Mouse (Mus musculus) forebrain, embryonic 10.5 days (tissue): ENCODE measurements around the gene Purb. TPM values are rescaled to one million over a fixed set of nuclear protein-coding genes. Genes with fewer than 3 reads are reported as not detected.
A peak's percentile ranks its signal among the peaks of the same experiment; 100 is the strongest.

Source experiments
- DNase-seq: peaks from one replicate; pipeline ENCODE4 v3.0.0-alpha.2; 2017; ENCODE audit warnings: low spot score; ENCODE audit errors: extremely low spot score
- H3K27ac ChIP-seq: fragments of 300-500 bp; sonication (generic); 2 replicates; pipeline ENCODE4 v1.5.1; 2016; ENCODE audit warnings: mild to moderate bottlenecking
- H3K27me3 ChIP-seq: fragments of 300-500 bp; sonication (generic); 2 replicates; pipeline ENCODE4 v1.6.1; 2016; ENCODE audit warnings: mild to moderate bottlenecking; ENCODE audit not compliant: poor library complexity, severe bottlenecking
- H3K36me3 ChIP-seq: fragments of 300-500 bp; sonication (generic); replicated peaks from 2 replicates; pipeline ENCODE4 v1.6.1; 2016; ENCODE audit warnings: mild to moderate bottlenecking, moderate library complexity
- H3K4me1 ChIP-seq: fragments of 300-500 bp; sonication (generic); 2 replicates; pipeline ENCODE4 v1.6.1; 2016
- H3K4me3 ChIP-seq: fragments of 300-500 bp; sonication (generic); 2 replicates; pipeline ENCODE4 v1.5.1; 2016; ENCODE audit warnings: mild to moderate bottlenecking, moderate library complexity
- H3K9me3 ChIP-seq: fragments of 300-500 bp; sonication (generic); 2 replicates; pipeline ENCODE4 v1.6.1; 2016; ENCODE audit warnings: mild to moderate bottlenecking, moderate library complexity
- WGBS: fragments of 180-500 bp; shearing (Covaris S2); methylation state at CpG from one replicate; pipeline ENCODE4 v1.1.7; 2016; 5-methylcytosine and 5-hydroxymethylcytosine counted together
- polyA plus RNA-seq: library from polyadenylated mRNA; unstranded; fragments of >200 nt; fragmentation: Nextera tagmentation; extraction: Ambion mirVana; gene quantifications from 2 replicates; pipeline ENCODE4 v1.2.1, GENCODE M21; 2016

The Purb gene
- polyA plus RNA-seq = 16.9 and 18.7 TPM in 2 replicates

GRCm38 (mm10) chr11:6475867-6476484 lies at the start of gene Purb:
Gene Purb, minus strand, starts transcription at chr11:6475917.
- DNase-seq = peak; percentile 85
- peaks cover 29% of the 10 kb centered on the region for H3K36me3 ChIP-seq
- H3K27ac ChIP-seq = peak within 1 kb of the TSS; percentile 95
- 5% methylated on average over 65 of the region's 76 CpGs for WGBS
- peak within 1 kb of the TSS; percentile 97 for H3K4me3 ChIP-seq
- no peaks in the 10 kb centered on the region for H3K27me3 ChIP-seq
- no peaks in the 10 kb centered on the region for H3K9me3 ChIP-seq
- peaks cover 40% of the 10 kb centered on the region for H3K4me1 ChIP-seq

- Histone ChIP-seq H3K9me3 (no peaks in the 10 kb centered on the region), H3K27ac (no peak overlapping the region), H3K27me3 (no peaks in the 10 kb centered on the region), H3K36me3 (peaks cover 46% of the 10 kb centered on the region), H3K4me1 (peaks cover 33% of the 10 kb centered on the region), H3K4me3 (no peak overlapping the region)
- 83% methylated on average over 1 of the region's 1 CpGs for WGBS
- no peak for DNase-seq
Observed at GRCm38 (mm10) chr11:6525241-6525640, 49.5 kb upstream of the Purb start.

GRCm38 (mm10) chr11:6524880-6525238 lies 49.1 kb upstream of the Purb start:
- Histone ChIP-seq H3K4me1 (peaks cover 33% of the 10 kb centered on the region), H3K4me3 (no peak overlapping the region), H3K9me3 (no peaks in the 10 kb centered on the region), H3K27me3 (no peaks in the 10 kb centered on the region), H3K27ac (no peak overlapping the region), H3K36me3 (peaks cover 46% of the 10 kb centered on the region)
- no peak for DNase-seq
- 90% methylated on average over 4 of the region's 4 CpGs for WGBS

- no peak overlapping the region for H3K4me3 ChIP-seq
- no peak for DNase-seq
- peaks cover 33% of the 10 kb centered on the region for H3K4me1 ChIP-seq
- H3K27me3 ChIP-seq = no peaks in the 10 kb centered on the region
- H3K9me3 ChIP-seq = no peaks in the 10 kb centered on the region
- peaks cover 46% of the 10 kb centered on the region for H3K36me3 ChIP-seq
- no peak overlapping the region for H3K27ac ChIP-seq
- 92% methylated on average over 8 of the region's 8 CpGs for WGBS
Observed at GRCm38 (mm10) chr11:6524165-6524879, 48.6 kb upstream of the Purb start.

GRCm38 (mm10) chr11:6523662-6524088 lies 48.0 kb upstream of the Purb start:
- H3K27ac ChIP-seq = no peak overlapping the region
- 51% methylated on average over 1 of the region's 1 CpGs for WGBS
- no peaks in the 10 kb centered on the region for H3K27me3 ChIP-seq
- peaks cover 31% of the 10 kb centered on the region for H3K4me1 ChIP-seq
- H3K36me3 ChIP-seq = peaks cover 46% of the 10 kb centered on the region
- H3K4me3 ChIP-seq = no peak overlapping the region
- H3K9me3 ChIP-seq = no peaks in the 10 kb centered on the region
- no peak for DNase-seq

- 78% methylated on average over 9 of the region's 9 CpGs for WGBS
- H3K9me3 ChIP-seq = no peaks in the 10 kb centered on the region
- no peak overlapping the region for H3K27ac ChIP-seq
Observed at GRCm38 (mm10) chr11:6522782-6523525, 47.2 kb upstream of the Purb start.

GRCm38 (mm10) chr11:6520507-6521173 lies 44.9 kb upstream of the Purb start, which contains the start of gene Myo1g:
Gene Myo1g, minus strand, starts transcription at chr11:6520965.
- Histone ChIP-seq H3K27ac (no peak within 1 kb of the TSS), H3K27me3 (no peaks in the 10 kb centered on the region), H3K4me1 (peaks cover 8% of the 10 kb centered on the region), H3K4me3 (no peak within 1 kb of the TSS), H3K9me3 (no peaks in the 10 kb centered on the region), H3K36me3 (peaks cover 26% of the 10 kb centered on the region)
- 83% methylated on average over 7 of the region's 7 CpGs for WGBS
- DNase-seq = no peak

More at GRCm38 (mm10) chr11:6522782-6523525, 47.2 kb upstream of the Purb start:
- DNase-seq = no peak
- Histone ChIP-seq H3K36me3 (peaks cover 46% of the 10 kb centered on the region), H3K27me3 (no peaks in the 10 kb centered on the region), H3K4me1 (peaks cover 28% of the 10 kb centered on the region), H3K4me3 (no peak overlapping the region)

- H3K36me3 ChIP-seq = peaks cover 15% of the 10 kb centered on the region
- no peak for DNase-seq
- no peak overlapping the region for H3K27ac ChIP-seq
- H3K4me3 ChIP-seq = no peak overlapping the region
- peaks cover 4% of the 10 kb centered on the region; the same call in 1 of the 2 replicates for H3K4me1 ChIP-seq
- no peaks in the 10 kb centered on the region for H3K27me3 ChIP-seq
- 82% methylated on average over 11 of the region's 11 CpGs for WGBS
- H3K9me3 ChIP-seq = no peaks in the 10 kb centered on the region
Observed at GRCm38 (mm10) chr11:6519491-6520033, 43.8 kb upstream of the Purb start.

- no peak for DNase-seq
- no peak overlapping the region for H3K4me3 ChIP-seq
- peaks cover 4% of the 10 kb centered on the region; the same call in 1 of the 2 replicates for H3K4me1 ChIP-seq
- 52% methylated on average over 7 of the region's 7 CpGs for WGBS
- no peaks in the 10 kb centered on the region for H3K36me3 ChIP-seq
- H3K27me3 ChIP-seq = no peaks in the 10 kb centered on the region
- no peak overlapping the region for H3K27ac ChIP-seq
- no peaks in the 10 kb centered on the region for H3K9me3 ChIP-seq
Observed at GRCm38 (mm10) chr11:6514837-6515236, 39.1 kb upstream of the Purb start.

GRCm38 (mm10) chr11:6508269-6508876 lies 32.7 kb upstream of the Purb start:
- no peak overlapping the region for H3K27ac ChIP-seq
- no peaks in the 10 kb centered on the region for H3K9me3 ChIP-seq
- H3K27me3 ChIP-seq = no peaks in the 10 kb centered on the region
- no peak for DNase-seq
- no peaks in the 10 kb centered on the region for H3K36me3 ChIP-seq
- 56% methylated on average over 1 of the region's 1 CpGs for WGBS
- H3K4me1 ChIP-seq = no peaks in the 10 kb centered on the region
- H3K4me3 ChIP-seq = no peak overlapping the region

- WGBS = 88% methylated on average over 9 of the region's 9 CpGs
- DNase-seq = no peak
- no peaks in the 10 kb centered on the region for H3K27me3 ChIP-seq
- no peaks in the 10 kb centered on the region for H3K36me3 ChIP-seq
- no peak overlapping the region for H3K27ac ChIP-seq
- H3K4me3 ChIP-seq = no peak overlapping the region
- no peaks in the 10 kb centered on the region for H3K4me1 ChIP-seq
- 0 out of 2 replicates have a peak, but pooled peaks cover under 1% of the 10 kb centered on the region for H3K9me3 ChIP-seq
Observed at GRCm38 (mm10) chr11:6506516-6506915, 30.8 kb upstream of the Purb start.

- H3K9me3 ChIP-seq = 0 out of 2 replicates have a peak, but pooled peaks cover 4% of the 10 kb centered on the region
- H3K4me1 ChIP-seq = no peaks in the 10 kb centered on the region
- H3K36me3 ChIP-seq = no peaks in the 10 kb centered on the region
- H3K27me3 ChIP-seq = no peaks in the 10 kb centered on the region
- no peak overlapping the region for H3K4me3 ChIP-seq
- 82% methylated on average over 6 of the region's 6 CpGs for WGBS
- no peak for DNase-seq
- no peak overlapping the region for H3K27ac ChIP-seq
Observed at GRCm38 (mm10) chr11:6504689-6505088, 29.0 kb upstream of the Purb start.
